Mouse (Mus musculus): ENCODE data around the gene Sema4d. TPM values are rescaled to one million over a fixed set of nuclear protein-coding genes. Genes with fewer than 3 reads are reported as not detected.

Sema4d gene
- total and polyA plus RNA-seq, 3 experiments: 52.2 to 67.6 (median 52.2) TPM

GRCm38 (mm10) chr13:51720556-51720955, 73.0 kb downstream of the Sema4d start:
- no peak for DNase-seq
- Histone ChIP-seq H3K36me3 (ENCODE audit: control insufficient read depth, insufficient read depth, low read length) (no peaks in the 10 kb centered on the region), H3K27me3 (ENCODE audit: control insufficient read depth, insufficient read depth, low read length) (no peaks in the 10 kb centered on the region), H3K4me3 (no peak overlapping the region), H3K9ac (ENCODE audit: low read depth, low read length) (no peak overlapping the region), H3K27ac (no peak overlapping the region), H3K79me2 (replicated peaks; ENCODE audit: control insufficient read depth, insufficient read depth, low read length) (no peaks in the 10 kb centered on the region), H3K4me1 (ENCODE audit: control insufficient read depth, insufficient read depth, low read length) (no peaks in the 10 kb centered on the region)
- 83% methylated on average over 4 of the region's 4 CpGs for WGBS
- intact Hi-C loops (cut with DNase I): no loop called here
- TF ChIP-seq CTCF (IDR thresholded peaks at IDR 0.05) (no peak), POLR2A (IDR thresholded peaks at IDR 0.05; ENCODE audit: insufficient read depth, low read depth, low read length) (no peak), EP300 (IDR thresholded peaks at IDR 0.05; ENCODE audit: insufficient read depth, low read depth, low read length) (no peak)

- H3K4me1 ChIP-seq (ENCODE audit: control insufficient read depth, insufficient read depth, low read length): no peaks in the 10 kb centered on the region
- no peaks in the 10 kb centered on the region for H3K79me2 ChIP-seq (replicated peaks; ENCODE audit: control insufficient read depth, insufficient read depth, low read length)
- DNase-seq: no peak
- H3K27ac ChIP-seq: no peak overlapping the region
- 89% methylated on average over 3 of the region's 3 CpGs for WGBS
- intact Hi-C loops (cut with DNase I): no loop called here
- no peaks in the 10 kb centered on the region for H3K36me3 ChIP-seq (ENCODE audit: control insufficient read depth, insufficient read depth, low read length)
- H3K4me3 ChIP-seq: no peak overlapping the region
- H3K27me3 ChIP-seq (ENCODE audit: control insufficient read depth, insufficient read depth, low read length): no peaks in the 10 kb centered on the region
- TF ChIP-seq CTCF (IDR thresholded peaks at IDR 0.05) (no peak), EP300 (IDR thresholded peaks at IDR 0.05; ENCODE audit: insufficient read depth, low read depth, low read length) (no peak), POLR2A (IDR thresholded peaks at IDR 0.05; ENCODE audit: insufficient read depth, low read depth, low read length) (no peak)
- H3K9ac ChIP-seq (ENCODE audit: low read depth, low read length): no peak overlapping the region
These were observed 74.3 kb downstream of the Sema4d start for GRCm38 (mm10) chr13:51719256-51719655.

- no peaks in the 10 kb centered on the region for H3K27me3 ChIP-seq (ENCODE audit: control insufficient read depth, insufficient read depth, low read length)
- no peaks in the 10 kb centered on the region for H3K4me1 ChIP-seq (ENCODE audit: control insufficient read depth, insufficient read depth, low read length)
- no peaks in the 10 kb centered on the region for H3K36me3 ChIP-seq (ENCODE audit: control insufficient read depth, insufficient read depth, low read length)
- no peak overlapping the region for H3K9ac ChIP-seq (ENCODE audit: low read depth, low read length)
- H3K4me3 ChIP-seq: no peak overlapping the region
- intact Hi-C loops (cut with DNase I): no loop called here
- no peaks in the 10 kb centered on the region for H3K79me2 ChIP-seq (replicated peaks; ENCODE audit: control insufficient read depth, insufficient read depth, low read length)
- TF ChIP-seq CTCF (IDR thresholded peaks at IDR 0.05): no peak
- no peak for TF ChIP-seq POLR2A (IDR thresholded peaks at IDR 0.05; ENCODE audit: insufficient read depth, low read depth, low read length)
- no peak for TF ChIP-seq EP300 (IDR thresholded peaks at IDR 0.05; ENCODE audit: insufficient read depth, low read depth, low read length)
- no peak overlapping the region for H3K27ac ChIP-seq
- whole genome bisulfite sequencing: 32% methylated on average over 8 of the region's 8 CpGs
- DNase-seq: peak; percentile 56 to 64
These were observed 76.9 kb downstream of the Sema4d start for GRCm38 (mm10) chr13:51716350-51717263.

- Histone ChIP-seq H3K79me2 (replicated peaks; ENCODE audit: control insufficient read depth, insufficient read depth, low read length) (no peaks in the 10 kb centered on the region), H3K27me3 (ENCODE audit: control insufficient read depth, insufficient read depth, low read length) (no peaks in the 10 kb centered on the region), H3K36me3 (ENCODE audit: control insufficient read depth, insufficient read depth, low read length) (no peaks in the 10 kb centered on the region), H3K4me1 (ENCODE audit: control insufficient read depth, insufficient read depth, low read length) (no peaks in the 10 kb centered on the region), H3K9ac (ENCODE audit: low read depth, low read length) (no peak overlapping the region), H3K27ac (no peak overlapping the region), H3K4me3 (no peak overlapping the region)
- intact Hi-C loops (cut with DNase I): no loop called here
- no peak for TF ChIP-seq EP300 (IDR thresholded peaks at IDR 0.05; ENCODE audit: insufficient read depth, low read depth, low read length)
- no peak for TF ChIP-seq POLR2A (IDR thresholded peaks at IDR 0.05; ENCODE audit: insufficient read depth, low read depth, low read length)
- no peak for DNase-seq
- WGBS: 94% methylated on average over 8 of the region's 8 CpGs
These were observed 81.5 kb downstream of the Sema4d start for GRCm38 (mm10) chr13:51712022-51712421.

GRCm38 (mm10) chr13:51710738-51711137, 82.8 kb downstream of the Sema4d start:
- Histone ChIP-seq H3K79me2 (replicated peaks; ENCODE audit: control insufficient read depth, insufficient read depth, low read length) (no peaks in the 10 kb centered on the region), H3K27ac (no peak overlapping the region), H3K27me3 (ENCODE audit: control insufficient read depth, insufficient read depth, low read length) (no peaks in the 10 kb centered on the region), H3K4me1 (ENCODE audit: control insufficient read depth, insufficient read depth, low read length) (no peaks in the 10 kb centered on the region), H3K4me3 (no peak overlapping the region), H3K36me3 (ENCODE audit: control insufficient read depth, insufficient read depth, low read length) (no peaks in the 10 kb centered on the region), H3K9ac (ENCODE audit: low read depth, low read length) (no peak overlapping the region)
- DNase-seq: peak in 1 of 2 experiments; percentile 44
- 46% methylated on average over 7 of the region's 7 CpGs for WGBS
- intact Hi-C loops (cut with DNase I): no loop called here
- TF ChIP-seq EP300 (IDR thresholded peaks at IDR 0.05; ENCODE audit: insufficient read depth, low read depth, low read length): no peak
- no peak for TF ChIP-seq CTCF (IDR thresholded peaks at IDR 0.05)
- TF ChIP-seq POLR2A (IDR thresholded peaks at IDR 0.05; ENCODE audit: insufficient read depth, low read depth, low read length): no peak

All from heart, adult 2 months (tissue).